In genomic region chr19:16331047-16331446, GRCm38 (mm10) we compare ENCODE assay signal across 24 mouse cellular contexts.
DNase-seq lines count a peak whose midpoint lies in the region; TF ChIP-seq lines count a peak whose summit lies in the region.
"Had no signal": no experiment of that assay in that cellular context is flagged by ENCODE, and none has a peak within 500 bp of the region (broad histone marks: within the 10 kb centered on the region; RNA-seq: fewer than 3 reads in every experiment).

No protein-coding gene starts in this region.

- no peak for DNase-seq in gastrocnemius, adult 2 months
- no peak for DNase-seq in gastrocnemius, postnatal 10 days
- no peak for DNase-seq in layer of hippocampus, adult 2 months (ENCODE audit: low spot score in 2 of 2)
- DNase-seq in layer of hippocampus, adult 9-10 months (ENCODE audit: low spot score), result no peak
- DNase-seq in A20 (ENCODE audit: low read depth, low spot score), result peak; percentile 56
- no peak for DNase-seq in neural tube, embryonic 10.5 days (ENCODE audit: extremely low spot score, low spot score)
- DNase-seq: cerebellum, adult 11-12 months; cerebellum, postnatal 10 days; gastrocnemius, postnatal 14 days; heart, postnatal 36 days; kidney, adult 9 months; kidney, postnatal 4 days; lung, embryonic 14.5 days; lung, postnatal 36 days; right cerebral cortex, postnatal 4 days; thymus, adult 18-20 months; thymus, postnatal 4 days had no signal

- H3K79me2 ChIP-seq in macrophage (ENCODE audit: inconsistent target), result peaks cover 92% of the 10 kb centered on the region

- intact Hi-C loops in gastrocnemius, adult 2 months (cut with DNase I), result no loop called here

- H3K4me3 ChIP-seq in gastrocnemius, adult 2 months, result no peak overlapping the region
- no peak overlapping the region for H3K4me3 ChIP-seq in layer of hippocampus, adult 2 months
- H3K4me3 ChIP-seq in macrophage (ENCODE audit: inconsistent target), result no peak overlapping the region; the same call in 1 of the 2 replicates
- H3K4me3 ChIP-seq: heart, embryonic 12.5 days; hindbrain, embryonic 13.5 days; limb, embryonic 10.5 days; midbrain, embryonic 15.5 days; myocyte; stomach, embryonic 15.5 days had no signal

- peaks cover 26% of the 10 kb centered on the region for H3K36me3 ChIP-seq in macrophage (ENCODE audit: inconsistent target)
- H3K36me3 ChIP-seq: midbrain, embryonic 15.5 days; stomach, embryonic 15.5 days had no signal

- no peak overlapping the region for H3K27ac ChIP-seq in gastrocnemius, adult 2 months
- H3K27ac ChIP-seq in layer of hippocampus, adult 2 months, result no peak overlapping the region
- peak overlapping the region; percentile 51 for H3K27ac ChIP-seq in macrophage
- H3K27ac ChIP-seq: hindbrain, embryonic 13.5 days; limb, embryonic 10.5 days; midbrain, embryonic 15.5 days; stomach, embryonic 15.5 days had no signal

- TF ChIP-seq CTCF in gastrocnemius, adult 2 months (IDR thresholded peaks at IDR 0.05), result peak; percentile 34
- TF ChIP-seq CTCF in layer of hippocampus, adult 2 months (conservative IDR thresholded peaks at IDR 0.05), result peak; percentile 60

- WGBS in macrophage (ENCODE audit: missing documents), result 84% methylated on average over 6 of the region's 6 CpGs
